Mouse (Mus musculus): ENCODE data around the gene Nin.
"Not testable (repeated sequence)": the region's sequence is repeated elsewhere in the genome, so short reads cannot be mapped to it uniquely, and the experiment has no call there.

Nin gene

DNA sequence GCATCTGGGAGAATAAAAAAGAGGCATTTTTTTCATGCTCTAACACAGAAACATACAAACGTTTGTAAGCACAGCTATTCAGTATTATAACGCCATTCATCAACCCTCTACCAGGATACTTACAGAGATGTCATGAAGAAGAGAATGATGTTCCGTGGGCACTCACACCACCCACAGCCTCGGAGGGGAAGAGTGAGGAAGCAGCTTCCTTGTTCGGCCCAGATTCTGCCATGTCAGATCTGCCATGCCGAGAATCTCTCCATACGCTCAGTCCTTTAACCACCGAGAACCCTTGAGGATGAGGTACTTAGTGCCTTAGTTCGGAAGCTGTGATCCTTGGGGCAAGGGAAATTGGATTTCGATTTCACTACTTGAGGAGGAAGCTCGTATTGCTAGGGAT lies at the start of gene Nin:
Gene Nin, minus strand, starts transcription at position 367 of the 400 bp plus-strand sequence.
- no peak for DNase-seq (ENCODE audit: extremely low spot score)

DNA sequence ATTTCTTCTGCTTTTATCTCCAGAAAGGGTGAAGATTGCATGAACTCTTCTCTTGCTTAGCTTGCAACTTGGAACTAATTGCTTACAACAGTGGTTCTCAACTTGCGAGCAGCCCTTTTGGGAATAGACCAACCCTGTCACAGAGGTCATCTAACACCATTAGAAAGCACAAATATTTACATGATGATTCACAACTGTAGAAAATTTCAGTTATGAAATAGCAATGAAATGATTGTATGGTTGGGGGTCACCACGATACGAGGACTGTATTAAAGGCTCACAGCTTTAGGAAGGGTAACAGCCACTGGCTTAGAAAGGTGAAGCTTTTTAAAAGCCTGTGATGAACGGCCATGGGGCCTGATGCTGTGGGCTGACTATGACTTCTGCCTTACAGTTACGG lies 47.5 kb upstream of the Nin start:
- no peak for DNase-seq (ENCODE audit: extremely low spot score)

DNA sequence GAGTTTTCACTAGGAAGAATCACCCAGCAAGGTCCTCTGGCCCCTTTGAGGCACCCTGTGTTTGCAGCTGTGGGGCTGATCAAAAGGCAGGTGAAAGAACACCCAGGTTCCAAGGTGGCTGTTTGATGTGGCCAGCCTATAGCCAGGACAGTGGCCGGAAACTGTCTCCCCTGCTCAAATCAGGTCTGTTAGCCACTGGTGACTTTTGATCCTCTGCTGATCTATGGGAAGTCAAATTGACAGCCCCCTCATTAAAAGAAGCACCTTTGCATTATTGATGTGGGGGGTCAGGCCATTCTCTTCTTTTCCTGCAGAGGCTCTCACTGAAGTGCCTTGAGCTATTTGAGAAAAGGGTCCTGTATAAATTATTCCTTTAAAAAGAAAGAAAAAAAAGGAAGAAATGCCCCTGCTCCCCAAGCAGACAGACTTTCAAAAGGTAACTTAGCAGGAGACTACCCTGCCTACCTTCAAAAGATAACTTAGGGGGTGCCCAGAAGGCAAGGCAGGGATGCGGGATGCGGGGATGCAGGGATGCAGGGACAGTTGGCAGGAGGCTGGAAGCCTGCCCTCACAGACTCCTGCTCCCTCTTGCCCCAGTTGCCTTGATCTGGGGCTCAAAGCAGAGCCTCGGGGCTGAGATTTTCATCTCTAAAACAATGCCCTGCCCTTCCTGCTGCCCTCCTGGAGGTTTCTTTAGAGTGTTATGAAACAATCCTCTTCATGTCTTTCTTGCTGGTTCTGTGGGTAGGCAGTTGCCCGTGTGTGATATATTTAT lies 44.0 kb upstream of the Nin start:
- no peak for DNase-seq (ENCODE audit: extremely low spot score)

DNA sequence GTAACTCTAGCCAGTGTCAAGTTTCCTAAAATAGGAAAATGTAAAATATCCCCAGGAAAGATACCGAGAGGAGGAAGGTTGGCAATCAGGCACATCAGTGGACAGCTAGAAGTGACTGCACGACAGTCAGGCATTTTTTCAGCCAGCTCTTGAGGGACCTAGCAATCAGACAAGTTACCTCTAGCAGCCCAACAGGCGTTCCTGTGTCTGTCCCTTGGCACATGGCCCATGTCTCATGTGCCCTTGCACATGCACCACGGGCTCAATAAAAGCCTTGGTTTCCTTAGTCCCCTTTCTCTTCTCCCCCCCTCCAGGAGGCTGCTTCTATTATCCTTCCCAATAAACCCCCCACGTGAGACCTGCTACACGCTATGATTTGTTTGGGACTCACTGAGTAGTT lies 42.7 kb upstream of the Nin start:
- no peak for DNase-seq (ENCODE audit: extremely low spot score)

DNA sequence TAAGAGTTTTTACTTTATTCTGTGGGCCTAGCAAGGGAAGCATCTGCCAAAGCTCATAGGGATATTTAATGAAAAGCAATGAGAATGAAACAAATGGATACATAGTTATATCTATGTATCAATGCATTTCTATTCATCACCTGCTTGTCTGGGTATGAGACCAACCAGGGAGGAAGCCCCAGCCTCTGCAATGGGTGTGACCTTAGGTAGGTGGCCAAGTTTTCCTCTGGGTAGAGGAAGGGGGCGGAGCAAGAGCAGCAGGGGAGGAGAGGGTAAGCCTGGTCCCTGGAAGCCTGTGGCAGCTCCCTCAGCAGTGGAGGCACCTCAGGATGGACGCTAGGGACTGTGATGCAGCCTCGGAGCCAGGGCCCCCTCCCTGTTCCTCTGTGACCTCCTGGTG lies 40.3 kb upstream of the Nin start, which contains the start of gene Abhd12b:
Gene Abhd12b, plus strand, starts transcription at position 301 of the 400 bp plus-strand sequence.
- no peak for DNase-seq (ENCODE audit: extremely low spot score)

DNA sequence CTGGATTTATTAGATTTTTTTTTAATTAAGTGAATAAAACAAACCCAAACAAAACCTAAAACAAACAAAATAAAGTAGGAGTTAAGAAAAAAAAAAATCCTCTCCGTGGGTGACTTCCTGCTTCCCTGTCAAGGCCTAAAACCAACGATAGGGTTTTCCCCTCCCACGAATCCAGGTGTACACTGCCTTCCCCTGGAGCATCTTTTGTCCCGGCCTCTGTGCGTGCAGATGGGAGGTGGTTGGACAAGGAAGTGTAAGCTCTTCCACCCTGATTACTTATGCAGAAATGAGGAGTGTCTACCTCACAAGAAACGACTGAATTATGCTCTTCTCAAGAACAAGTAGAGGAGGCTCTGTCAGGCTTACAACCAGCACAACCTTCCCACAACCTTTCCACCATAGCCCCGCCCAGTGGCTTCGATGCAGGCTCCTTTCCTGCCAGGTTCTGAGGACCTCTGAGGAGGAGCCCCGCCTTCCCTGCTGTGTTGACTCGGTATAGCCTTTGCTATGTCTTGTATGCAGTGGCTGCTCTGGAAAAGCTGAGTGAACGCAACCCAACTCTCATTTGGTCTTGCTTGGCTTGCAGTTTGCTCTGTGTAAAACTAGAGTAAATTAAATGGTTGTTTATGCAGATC lies 35.2 kb upstream of the Nin start:
- peak; percentile 18 for DNase-seq (ENCODE audit: extremely low spot score)

DNA sequence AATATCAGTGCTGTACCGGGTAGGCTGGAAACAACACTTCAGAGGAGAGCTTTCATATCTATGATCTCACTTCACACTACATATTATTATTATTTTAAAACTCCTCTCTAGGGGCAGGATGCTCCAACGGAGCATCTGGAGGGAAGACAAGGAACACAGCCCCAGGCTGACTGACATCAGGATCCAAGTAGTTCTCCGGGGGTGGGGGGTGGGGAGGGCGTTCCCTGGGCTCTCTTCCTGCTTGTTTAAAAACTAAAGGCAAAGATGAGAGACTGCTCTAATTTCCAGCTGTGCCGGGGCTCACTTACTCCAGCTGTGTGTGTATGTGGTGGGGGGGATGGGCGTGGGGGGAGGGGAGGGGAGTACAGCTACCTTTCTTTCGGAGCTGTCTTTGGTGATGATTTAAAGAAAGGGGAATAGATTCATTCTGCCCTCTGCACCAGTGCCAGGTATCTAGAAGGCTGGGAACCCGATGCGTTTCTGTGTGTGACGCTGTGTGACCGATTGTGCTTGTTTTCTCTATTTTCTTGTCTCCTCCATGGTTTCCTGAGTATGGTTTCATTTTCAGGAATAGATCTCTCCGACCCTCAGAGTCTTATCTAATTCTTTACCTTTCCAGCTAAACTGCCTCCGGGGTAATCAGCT lies 34.6 kb upstream of the Nin start:
- peak; percentile 18 for DNase-seq (ENCODE audit: extremely low spot score)

DNA sequence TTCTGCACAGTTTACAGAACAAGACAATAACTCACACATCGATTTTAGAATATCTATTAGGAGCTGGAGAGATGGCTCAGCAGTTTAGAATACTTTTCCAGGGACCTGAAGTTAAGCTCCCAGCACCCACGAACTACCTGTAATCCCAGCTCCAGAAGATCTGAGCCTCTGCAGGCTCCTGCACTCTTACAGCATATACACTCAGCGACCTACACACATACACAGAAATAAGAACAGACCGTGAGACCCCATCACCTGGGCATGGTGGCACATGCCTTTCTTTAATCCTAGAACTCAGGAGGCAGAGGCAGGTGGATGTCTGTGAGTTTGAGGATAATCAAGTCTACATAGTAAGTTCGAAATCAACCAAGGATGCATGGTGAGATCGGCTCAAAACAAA lies 32.1 kb upstream of the Nin start:
- no peak for DNase-seq (ENCODE audit: extremely low spot score)

DNA sequence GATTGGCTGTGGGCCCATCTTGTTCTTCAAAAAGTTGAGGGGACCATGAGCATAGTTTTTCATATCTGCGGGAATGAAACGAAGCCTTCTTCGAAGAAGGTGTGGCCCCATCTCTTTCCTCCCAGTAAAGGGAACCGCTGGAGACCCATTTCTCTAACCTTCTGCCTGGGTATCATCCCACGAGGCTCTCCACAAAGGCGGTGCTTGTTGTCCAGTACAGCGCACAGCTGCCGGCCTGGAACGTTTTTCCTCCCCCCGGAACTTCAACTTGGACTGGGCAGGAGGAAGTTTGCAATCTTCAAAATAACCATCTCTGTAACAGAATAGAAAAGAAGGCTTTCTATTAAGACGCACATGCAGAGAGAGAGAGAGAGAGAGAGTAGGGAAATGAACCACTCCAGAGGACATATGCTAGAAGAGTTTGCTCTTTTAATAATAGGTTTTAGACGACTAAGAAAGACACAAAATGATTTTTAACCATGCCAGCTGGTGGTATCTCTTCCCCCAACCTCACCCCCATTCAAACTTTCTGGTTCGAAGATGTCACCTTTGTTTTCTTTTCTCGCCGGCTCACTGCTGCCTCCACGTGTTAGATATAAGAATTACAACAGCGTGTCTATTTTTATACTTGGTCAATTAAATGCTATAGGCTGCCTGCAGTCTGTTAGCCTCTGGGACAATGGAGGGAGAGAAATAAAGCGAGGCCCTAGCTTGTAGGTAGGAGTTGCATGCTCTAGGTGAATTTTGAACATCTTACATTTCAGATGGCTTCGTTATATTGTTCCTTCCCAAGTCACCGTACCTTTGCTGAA lies 31.3 kb upstream of the Nin start:
- peak; percentile 77 for DNase-seq (ENCODE audit: extremely low spot score)

DNA sequence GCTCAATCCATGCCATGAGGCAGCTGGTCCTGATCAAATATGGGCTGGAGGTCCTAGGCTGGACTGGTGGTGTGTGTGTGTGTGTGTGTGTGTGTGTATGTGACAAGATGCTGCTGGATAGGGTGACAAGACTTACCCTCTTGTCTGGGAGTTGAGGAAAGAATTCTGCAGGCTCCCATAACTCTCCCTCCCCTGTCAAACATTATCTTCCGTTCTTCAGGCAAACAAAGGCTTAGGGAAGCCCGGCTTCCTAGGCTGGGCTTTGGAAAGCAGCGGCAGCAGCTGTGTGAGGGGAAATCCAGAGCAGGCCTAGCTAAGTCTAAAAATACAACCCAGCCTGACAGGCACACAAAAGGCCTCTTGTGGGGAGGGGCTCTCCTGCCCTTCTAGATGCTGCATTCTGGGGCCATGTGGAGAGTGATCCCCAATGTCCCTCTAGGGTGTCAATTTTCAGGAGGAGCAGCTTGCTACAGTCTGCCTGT lies 30.6 kb upstream of the Nin start:
- DNase-seq (ENCODE audit: extremely low spot score), result not testable (repeated sequence)

DNA sequence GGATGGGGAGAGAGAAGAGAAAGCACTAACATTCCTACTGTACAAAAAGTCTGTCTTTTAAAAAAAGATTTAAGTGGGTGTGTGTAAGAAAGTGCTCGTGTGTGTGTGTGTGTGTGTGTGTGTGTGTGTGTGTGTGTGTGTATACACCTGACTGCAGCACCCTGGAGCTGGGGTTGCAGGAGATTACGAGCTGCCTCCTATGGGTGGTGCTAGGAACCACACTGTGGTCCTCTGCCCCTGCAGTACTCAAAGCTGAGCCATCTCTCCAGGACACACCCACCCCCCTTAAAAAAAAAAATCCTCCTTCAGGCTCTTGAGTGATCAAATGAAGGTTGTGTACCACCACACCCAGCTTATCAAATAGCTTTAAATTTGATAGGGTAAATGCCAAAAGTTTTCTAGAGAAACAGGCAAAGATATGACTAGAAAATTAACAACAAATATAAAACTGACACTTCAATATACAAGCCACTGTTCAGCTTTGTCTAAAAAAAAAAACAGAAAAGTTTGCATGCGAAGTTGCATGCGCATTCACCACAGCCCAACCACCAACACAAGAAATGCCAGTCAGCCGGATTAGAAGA lies 27.6 kb upstream of the Nin start:
- DNase-seq (ENCODE audit: extremely low spot score), result no peak

DNA sequence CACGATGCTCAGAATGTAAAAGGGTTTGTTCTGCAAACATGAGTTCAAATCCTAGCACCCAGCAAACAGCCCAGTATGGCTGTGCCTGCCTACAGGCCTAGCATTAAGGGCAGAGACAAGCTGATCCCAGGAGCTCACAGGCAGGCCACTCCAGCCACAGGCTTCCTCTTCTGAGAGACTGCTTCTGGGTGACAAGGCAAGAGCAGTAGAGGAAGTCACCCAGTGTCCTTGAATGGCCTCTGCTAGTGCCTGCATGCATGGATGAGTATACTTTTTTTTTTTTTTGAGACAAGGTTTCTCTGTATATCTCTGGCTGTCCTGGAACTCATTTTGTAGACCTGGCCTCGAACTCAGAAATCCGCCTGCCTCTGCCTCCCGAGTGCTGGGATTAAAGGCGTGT lies 27.0 kb upstream of the Nin start:
- no peak for DNase-seq (ENCODE audit: extremely low spot score)

DNA sequence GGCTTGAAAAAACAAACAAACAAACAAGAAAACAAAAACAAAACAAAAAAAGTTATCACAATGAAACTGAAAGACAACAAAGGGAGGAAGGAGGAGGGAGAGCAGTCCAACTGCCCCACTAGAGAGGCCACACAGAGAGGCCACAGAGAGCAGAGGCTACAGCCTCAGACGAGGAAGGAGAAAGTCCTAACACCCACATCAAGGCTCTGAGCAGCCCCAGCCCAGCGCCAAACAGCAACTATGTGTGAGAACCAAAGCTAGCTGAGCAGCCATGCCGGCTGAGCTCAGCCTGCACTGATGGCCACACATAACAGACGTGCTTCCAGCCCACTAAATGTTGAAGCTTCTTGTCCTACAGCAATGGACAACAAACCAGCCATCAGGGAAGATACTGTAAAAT lies 26.4 kb upstream of the Nin start:
- no peak for DNase-seq (ENCODE audit: extremely low spot score)

DNA sequence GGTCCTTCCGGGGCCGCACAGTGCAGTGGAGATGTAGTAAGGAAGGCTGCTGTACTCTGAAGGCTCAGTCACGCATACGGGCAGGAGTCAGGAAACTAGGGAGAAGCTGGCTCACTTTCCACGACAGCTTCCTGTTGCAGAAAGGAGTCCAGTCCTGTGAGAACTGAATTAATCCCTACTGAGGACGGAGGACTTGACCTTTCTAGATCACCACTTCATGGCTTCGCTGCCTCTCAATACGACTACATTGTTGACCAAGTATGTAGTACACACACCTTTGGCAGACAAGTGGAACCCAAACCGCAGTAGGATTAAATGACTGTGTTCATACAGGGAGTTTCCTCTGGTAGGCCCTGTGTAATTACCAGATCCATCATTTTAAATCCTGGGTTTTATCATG lies 24.1 kb upstream of the Nin start:
- no peak for DNase-seq (ENCODE audit: extremely low spot score)

DNA sequence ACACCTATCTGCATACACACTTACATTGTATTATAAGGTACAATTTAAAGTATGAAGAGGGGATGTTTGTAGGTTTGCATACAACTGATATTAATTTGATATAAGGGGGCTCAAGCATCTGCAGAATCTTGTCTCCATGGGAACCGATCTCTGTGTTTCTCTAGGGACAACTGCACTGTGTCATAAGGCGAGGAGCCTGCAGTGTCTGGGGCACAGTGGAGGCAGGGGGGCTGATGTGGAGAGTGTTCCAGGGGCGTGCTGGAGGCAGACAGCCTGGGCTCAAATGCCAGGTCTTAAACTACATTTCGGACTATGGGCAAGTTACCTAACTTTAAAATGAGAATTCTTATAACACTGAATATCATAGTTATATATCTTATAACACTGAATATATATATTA lies 23.6 kb upstream of the Nin start:
- DNase-seq (ENCODE audit: extremely low spot score), result no peak

DNA sequence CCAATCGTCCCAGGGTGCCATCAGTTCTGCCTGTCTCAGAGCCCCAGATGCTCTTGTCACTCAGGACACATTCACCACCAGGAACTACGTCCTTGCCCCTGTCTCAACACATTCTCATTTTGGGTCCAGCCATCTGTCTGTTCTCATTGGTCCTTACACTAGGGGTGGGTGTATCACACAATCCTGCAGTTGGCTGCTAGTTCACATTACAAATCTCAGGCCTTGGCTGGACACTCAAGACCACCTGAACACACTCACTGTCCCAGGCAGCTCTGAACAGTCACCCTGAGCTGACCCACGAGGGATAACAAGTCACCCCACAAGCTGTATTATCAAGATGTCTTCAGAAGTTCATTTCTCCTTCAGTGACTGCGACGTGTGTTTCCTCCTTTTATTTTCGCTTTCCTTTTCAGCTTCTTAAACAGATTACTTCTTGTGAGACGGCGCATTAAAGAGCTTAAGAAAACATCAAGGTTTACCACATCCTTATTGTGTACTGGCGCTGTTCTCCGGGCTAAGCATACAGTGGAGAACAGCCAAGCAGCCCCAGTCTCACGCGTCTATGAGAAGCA lies 22.8 kb upstream of the Nin start:
- no peak for DNase-seq (ENCODE audit: extremely low spot score)

DNA sequence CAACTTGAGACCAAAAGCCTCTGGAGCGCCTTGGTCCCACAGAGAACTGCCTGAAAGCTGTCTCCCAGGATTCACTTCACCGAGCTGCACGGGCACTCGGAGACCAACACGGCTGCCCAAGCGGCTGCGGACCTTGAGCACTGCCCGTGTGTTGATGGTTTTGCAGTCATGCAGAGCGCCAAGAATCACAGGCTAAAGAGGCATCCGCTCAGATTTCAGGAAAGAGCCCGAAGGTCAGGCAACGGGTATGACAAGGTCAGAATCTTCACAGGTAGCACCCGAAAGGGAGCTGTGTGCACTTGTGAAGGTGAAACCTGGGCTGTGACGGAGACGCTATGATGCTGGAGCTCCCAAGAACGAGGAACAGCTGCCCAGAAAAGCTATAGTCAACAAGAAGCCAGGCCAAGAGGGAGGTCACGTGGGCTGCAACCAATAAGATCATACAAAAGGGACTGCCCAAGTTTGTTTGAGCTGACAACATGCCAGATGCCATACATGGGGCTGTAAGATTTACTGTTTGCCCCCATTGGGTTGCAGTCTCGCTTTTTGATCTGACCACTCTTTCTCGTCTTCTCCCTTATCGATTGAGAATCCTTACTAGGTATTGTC lies 21.2 kb upstream of the Nin start:
- DNase-seq (ENCODE audit: extremely low spot score), result no peak

DNA sequence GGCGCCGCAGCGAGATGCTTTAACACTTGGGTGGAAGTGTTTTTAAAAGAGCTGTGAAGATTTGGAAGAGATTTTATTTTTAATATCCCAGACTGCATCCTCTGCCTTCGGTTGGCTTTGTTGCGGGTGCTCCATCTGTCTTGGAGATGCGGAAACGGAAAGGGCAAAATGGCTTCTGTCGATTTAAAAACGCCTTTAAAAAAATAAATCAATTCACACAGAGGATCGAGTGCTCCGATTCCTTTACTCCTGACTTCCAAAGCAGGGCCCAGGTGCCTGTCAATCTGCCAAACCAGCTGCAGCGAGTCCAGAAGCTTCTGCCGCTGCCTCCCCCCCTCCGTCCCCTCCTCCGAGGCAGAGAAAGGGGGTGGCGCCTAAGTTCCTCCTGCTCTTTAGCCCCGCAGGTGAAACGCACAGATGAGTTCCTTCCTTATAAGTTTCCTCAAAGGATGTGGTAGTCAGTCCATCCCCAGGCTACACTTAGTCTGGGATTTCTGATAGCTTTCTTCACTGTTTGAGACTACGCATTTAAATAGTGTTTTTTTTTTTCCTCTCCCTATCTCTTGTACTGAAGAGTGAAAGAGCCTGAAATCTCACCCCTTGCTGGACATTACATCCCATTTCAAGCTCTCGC lies 17.6 kb upstream of the Nin start:
- no peak for DNase-seq (ENCODE audit: extremely low spot score)

DNA sequence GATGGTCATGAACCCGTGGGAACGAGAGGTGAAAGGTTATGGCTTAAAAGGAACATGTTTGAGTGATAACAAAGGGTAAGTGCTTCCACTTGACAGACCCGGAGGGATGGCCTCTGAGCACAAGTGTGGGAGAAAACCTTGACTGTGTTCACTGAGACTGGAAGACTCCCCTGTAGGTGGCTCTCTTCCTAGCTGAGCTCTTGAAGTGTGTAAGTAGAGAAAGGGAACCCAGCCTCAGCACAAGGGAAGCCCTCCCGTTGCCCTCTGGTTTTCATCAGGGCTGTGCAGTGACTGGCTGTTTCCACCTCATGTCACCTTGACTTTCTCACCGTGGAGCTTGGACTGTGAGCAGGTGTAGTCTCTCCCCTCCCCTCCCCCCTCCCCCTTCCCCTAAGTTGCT lies 15.6 kb upstream of the Nin start:
- no peak for DNase-seq (ENCODE audit: extremely low spot score)

DNA sequence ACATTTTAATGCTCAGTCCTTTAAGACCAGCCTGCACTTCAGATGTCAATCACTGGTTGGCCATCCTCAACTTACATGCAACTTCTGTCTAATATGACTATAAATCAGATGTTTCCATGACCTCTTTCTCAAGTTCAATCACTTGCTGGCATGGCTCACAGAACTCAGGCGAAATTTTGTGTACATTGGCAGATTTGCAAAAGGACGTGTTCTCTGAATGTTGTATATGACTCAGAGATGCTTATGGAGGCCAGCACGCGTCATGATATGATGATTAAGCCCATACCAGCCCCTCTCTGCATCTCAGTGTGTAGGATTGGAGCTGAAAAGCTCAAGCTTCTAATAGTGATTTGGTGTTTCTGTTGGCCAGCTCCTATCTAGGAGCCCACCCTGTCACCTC lies 13.1 kb upstream of the Nin start:
- DNase-seq (ENCODE audit: extremely low spot score), result no peak
